Mouse (Mus musculus) kidney, adult 2 months (tissue): ENCODE measurements around the gene Krcc1.

Experiments used
- CTCF ChIP-seq: fragments of 200-500 bp; conservative IDR thresholded peaks from 2 replicates; pipeline ENCODE4 v1.5.1; 2011; ENCODE audit warnings: low read depth, mild to moderate bottlenecking, control low read depth, low read length, moderate library complexity, mixed read lengths; ENCODE audit not compliant: insufficient read depth, insufficient read length
- POLR2A ChIP-seq: fragments of 200-500 bp; IDR thresholded peaks from one replicate; pipeline ENCODE4 v1.6.1; 2011; ENCODE audit warnings: low read depth, low read length, control low read depth

DNA sequence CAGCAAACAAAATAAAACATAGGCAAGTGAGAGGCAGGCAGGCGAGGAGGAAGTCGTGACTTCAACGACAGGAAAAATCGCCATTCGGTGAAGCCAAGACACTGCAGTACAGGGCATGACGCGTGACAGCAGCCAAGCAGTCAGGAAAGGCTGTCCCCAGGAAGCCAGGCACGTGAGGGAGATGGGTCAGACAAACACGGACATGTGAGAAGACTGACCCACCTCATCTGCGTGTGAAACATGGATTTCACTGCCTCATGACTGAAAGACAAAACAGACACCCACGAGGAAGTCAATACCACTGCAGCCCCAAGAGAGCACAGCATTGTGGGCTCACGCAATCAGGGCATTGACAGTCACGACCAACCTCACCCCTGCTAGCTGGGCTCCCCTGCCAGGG, 36.4 kb upstream of the Krcc1 start:
- TF ChIP-seq POLR2A (no peak), CTCF (no peak)
